In the genomic region with DNA sequence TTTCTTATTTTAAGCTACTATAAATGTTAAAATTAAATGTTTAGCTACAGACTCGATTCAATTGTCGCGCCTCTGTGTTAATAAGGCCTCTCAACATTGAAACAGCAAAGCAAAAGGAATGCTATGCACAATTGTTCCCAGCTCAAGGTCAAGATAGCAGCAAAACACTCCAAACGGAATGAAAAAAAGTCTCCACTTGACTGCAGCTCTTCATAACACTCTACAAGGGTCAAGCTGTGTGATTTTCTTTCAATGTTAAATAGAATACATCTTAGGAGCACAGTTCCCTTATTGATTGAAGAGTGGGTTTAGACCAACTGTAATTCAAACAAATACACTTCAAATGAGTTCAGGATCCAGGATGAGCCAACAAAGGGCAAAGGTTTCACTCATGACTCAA, we compare ENCODE assay signal across 23 mouse cellular contexts.
DNase-seq lines count a peak whose midpoint lies in the region; ATAC-seq and TF ChIP-seq lines count a peak whose summit lies in the region.
"Had no signal": no experiment of that assay in that cellular context is flagged by ENCODE, and none has a peak within 500 bp of the region (broad histone marks: within the 10 kb centered on the region; RNA-seq: fewer than 3 reads in every experiment).

No protein-coding gene starts in this region.

- H3K9me3 ChIP-seq in forebrain, embryonic 15.5 days, result no peaks in the 10 kb centered on the region
- H3K9me3 ChIP-seq in forebrain, embryonic 16.5 days (ENCODE audit: control insufficient read depth, low read length), result no peaks in the 10 kb centered on the region
- H3K9me3 ChIP-seq in heart, postnatal 0 days (replicated peaks; ENCODE audit: control insufficient read depth, low read length), result no peaks in the 10 kb centered on the region
- H3K9me3 ChIP-seq in heart, embryonic 11.5 days (replicated peaks; ENCODE audit: control insufficient read depth, low read length), result no peaks in the 10 kb centered on the region
- H3K9me3 ChIP-seq in neural tube, embryonic 13.5 days, result no peaks in the 10 kb centered on the region
- H3K9me3 ChIP-seq: embryonic facial prominence, embryonic 12.5 days; limb, embryonic 13.5 days; liver, embryonic 13.5 days had no signal

- peak overlapping the region; percentile 8; the same call in 1 of the 2 replicates for H3K27ac ChIP-seq in forebrain, embryonic 15.5 days (replicated peaks)
- H3K27ac ChIP-seq in forebrain, embryonic 16.5 days (ENCODE audit: low read length), result no peak overlapping the region
- peak overlapping the region; percentile 60 for H3K27ac ChIP-seq in heart, postnatal 0 days (ENCODE audit: low read depth)
- H3K27ac ChIP-seq in heart, embryonic 11.5 days (ENCODE audit: low read depth, low read length), result no peak overlapping the region
- peak overlapping the region; percentile 59; the same call in 1 of the 2 replicates for H3K27ac ChIP-seq in neural tube, embryonic 13.5 days (replicated peaks)
- H3K27ac ChIP-seq: embryonic facial prominence, embryonic 12.5 days; limb, embryonic 13.5 days; liver, embryonic 13.5 days; macrophage had no signal

- no peaks in the 10 kb centered on the region for H3K27me3 ChIP-seq in forebrain, embryonic 15.5 days
- H3K27me3 ChIP-seq in forebrain, embryonic 16.5 days (replicated peaks; ENCODE audit: control insufficient read depth, insufficient read depth, low read length), result no peaks in the 10 kb centered on the region
- no peaks in the 10 kb centered on the region for H3K27me3 ChIP-seq in heart, postnatal 0 days (ENCODE audit: control insufficient read depth, insufficient read depth, low read length)
- no peaks in the 10 kb centered on the region for H3K27me3 ChIP-seq in heart, embryonic 11.5 days (ENCODE audit: control insufficient read depth, insufficient read depth, low read length)
- H3K27me3 ChIP-seq in neural tube, embryonic 13.5 days, result no peaks in the 10 kb centered on the region
- H3K27me3 ChIP-seq: embryonic facial prominence, embryonic 12.5 days; limb, embryonic 13.5 days; liver, embryonic 13.5 days had no signal

- DNase-seq in heart, postnatal 0 days (ENCODE audit: low spot score), result peak; percentile 38
- peak; percentile 6 to 38 for DNase-seq in lung, adult 18-20 months
- DNase-seq in lung, postnatal 14 days, result no peak
- no peak for DNase-seq in neural tube, embryonic 10.5 days (ENCODE audit: extremely low spot score, low spot score)
- DNase-seq: adrenal gland, postnatal 10 days; cerebellum, adult 2 months; cerebellum, postnatal 25 days; kidney, adult 18-20 months; kidney, postnatal 4 days; layer of hippocampus, adult 9-11 months; liver, embryonic 13.5 days; retina, postnatal 1 day; right cerebral cortex, postnatal 25 days; spleen, adult 18-20 months; thymus, postnatal 14 days had no signal

- no peak overlapping the region for H3K9ac ChIP-seq in forebrain, embryonic 15.5 days (replicated peaks)
- H3K9ac ChIP-seq in forebrain, embryonic 16.5 days (replicated peaks; ENCODE audit: low read depth, low read length), result no peak overlapping the region
- H3K9ac ChIP-seq in heart, postnatal 0 days (replicated peaks; ENCODE audit: low read depth, low read length), result no peak overlapping the region
- H3K9ac ChIP-seq in heart, embryonic 11.5 days (ENCODE audit: low read depth, low read length), result no peak overlapping the region
- H3K9ac ChIP-seq in neural tube, embryonic 13.5 days, result no peak overlapping the region
- H3K9ac ChIP-seq: embryonic facial prominence, embryonic 12.5 days; limb, embryonic 13.5 days; liver, embryonic 13.5 days had no signal

- TF ChIP-seq CTCF in heart, postnatal 0 days (IDR thresholded peaks at IDR 0.05; ENCODE audit: low read depth), result no peak

- ATAC-seq in forebrain, embryonic 15.5 days (replicated peaks), result no peak
- ATAC-seq in forebrain, embryonic 16.5 days, result no peak
- peak; percentile 39; the same call in 1 of the 2 replicates for ATAC-seq in heart, postnatal 0 days (ENCODE audit: insufficient read depth, low read depth)
- ATAC-seq in heart, embryonic 11.5 days (replicated peaks; ENCODE audit: insufficient number of reproducible peaks, low FRiP score, low TSS enrichment), result no peak
- no peak for ATAC-seq in neural tube, embryonic 13.5 days (ENCODE audit: low read depth)
- ATAC-seq: inflammation-experienced regulatory T-cells, adult 6 months had no signal

- 79% methylated on average over 4 of the region's 4 CpGs for WGBS in forebrain, embryonic 15.5 days
- 80% methylated on average over 4 of the region's 4 CpGs for WGBS in forebrain, embryonic 16.5 days
- WGBS in heart, postnatal 0 days, result 40% methylated on average over 4 of the region's 4 CpGs
- 73% methylated on average over 4 of the region's 4 CpGs for WGBS in heart, embryonic 11.5 days (ENCODE audit: insufficient replicate concordance)
- 82% methylated on average over 4 of the region's 4 CpGs for WGBS in neural tube, embryonic 13.5 days

- peaks cover 24% of the 10 kb centered on the region for H3K4me1 ChIP-seq in forebrain, embryonic 15.5 days
- peaks cover 17% of the 10 kb centered on the region for H3K4me1 ChIP-seq in forebrain, embryonic 16.5 days (replicated peaks; ENCODE audit: control insufficient read depth, insufficient read depth, low read length)
- peaks cover 8% of the 10 kb centered on the region for H3K4me1 ChIP-seq in heart, postnatal 0 days (ENCODE audit: control insufficient read depth, insufficient read depth)
- no peaks in the 10 kb centered on the region for H3K4me1 ChIP-seq in heart, embryonic 11.5 days (ENCODE audit: control insufficient read depth, insufficient read depth, low read length)
- H3K4me1 ChIP-seq in neural tube, embryonic 13.5 days (replicated peaks), result peaks cover 39% of the 10 kb centered on the region
- H3K4me1 ChIP-seq: liver, embryonic 13.5 days had no signal

- H3K4me3 ChIP-seq in forebrain, embryonic 15.5 days, result no peak overlapping the region
- no peak overlapping the region for H3K4me3 ChIP-seq in forebrain, embryonic 16.5 days (replicated peaks; ENCODE audit: low read length)
- no peak overlapping the region for H3K4me3 ChIP-seq in heart, postnatal 0 days (ENCODE audit: low read depth, low read length)
- no peak overlapping the region for H3K4me3 ChIP-seq in heart, embryonic 11.5 days (ENCODE audit: low read depth, low read length)
- no peak overlapping the region for H3K4me3 ChIP-seq in neural tube, embryonic 13.5 days
- H3K4me3 ChIP-seq: embryonic facial prominence, embryonic 12.5 days; limb, embryonic 13.5 days; liver, embryonic 13.5 days had no signal

- H3K36me3 ChIP-seq in forebrain, embryonic 15.5 days, result peaks cover 5% of the 10 kb centered on the region; the same call in 1 of the 2 replicates
- H3K36me3 ChIP-seq in forebrain, embryonic 16.5 days (ENCODE audit: control insufficient read depth, insufficient read depth), result peaks cover 2% of the 10 kb centered on the region; the same call in 1 of the 2 replicates
- peaks cover 4% of the 10 kb centered on the region for H3K36me3 ChIP-seq in heart, postnatal 0 days (replicated peaks; ENCODE audit: control insufficient read depth, insufficient read depth, low read length)
- H3K36me3 ChIP-seq in heart, embryonic 11.5 days (ENCODE audit: control insufficient read depth, insufficient read depth, low read length), result 0 out of 2 replicates have a peak, but pooled peaks cover 2% of the 10 kb centered on the region
- peaks cover 5% of the 10 kb centered on the region for H3K36me3 ChIP-seq in neural tube, embryonic 13.5 days
- H3K36me3 ChIP-seq: liver, embryonic 13.5 days had no signal

- no peak overlapping the region for H3K4me2 ChIP-seq in forebrain, embryonic 15.5 days (replicated peaks)
- H3K4me2 ChIP-seq in forebrain, embryonic 16.5 days (ENCODE audit: low read length), result no peak overlapping the region
- H3K4me2 ChIP-seq in heart, postnatal 0 days (ENCODE audit: low read depth, low read length), result no peak overlapping the region
- no peak overlapping the region for H3K4me2 ChIP-seq in heart, embryonic 11.5 days
- no peak overlapping the region for H3K4me2 ChIP-seq in neural tube, embryonic 13.5 days
- H3K4me2 ChIP-seq: embryonic facial prominence, embryonic 12.5 days; limb, embryonic 13.5 days; liver, embryonic 13.5 days had no signal

- no peak for TF ChIP-seq EP300 in heart, postnatal 0 days (IDR thresholded peaks at IDR 0.05; ENCODE audit: low read depth)

Comparison
In these comparisons a context has a peak if more than half of its experiments do, and no peak if none do; other contexts are left out.
1. H3K27ac ChIP-seq: peak in forebrain, embryonic 15.5 days (single experiment), heart, postnatal 0 days (single experiment) and neural tube, embryonic 13.5 days (single experiment); none in forebrain, embryonic 16.5 days (single experiment) and heart, embryonic 11.5 days (single experiment).
2. DNase-seq: peak in heart, postnatal 0 days (single experiment) and lung, adult 18-20 months (2 of 2); none in lung, postnatal 14 days (single experiment) and neural tube, embryonic 10.5 days (single experiment).